Mouse (Mus musculus): ENCODE results near the gene Gm572.
A peak's percentile ranks its signal among the peaks of the same experiment; 100 is the strongest.

Gene Gm572

DNA sequence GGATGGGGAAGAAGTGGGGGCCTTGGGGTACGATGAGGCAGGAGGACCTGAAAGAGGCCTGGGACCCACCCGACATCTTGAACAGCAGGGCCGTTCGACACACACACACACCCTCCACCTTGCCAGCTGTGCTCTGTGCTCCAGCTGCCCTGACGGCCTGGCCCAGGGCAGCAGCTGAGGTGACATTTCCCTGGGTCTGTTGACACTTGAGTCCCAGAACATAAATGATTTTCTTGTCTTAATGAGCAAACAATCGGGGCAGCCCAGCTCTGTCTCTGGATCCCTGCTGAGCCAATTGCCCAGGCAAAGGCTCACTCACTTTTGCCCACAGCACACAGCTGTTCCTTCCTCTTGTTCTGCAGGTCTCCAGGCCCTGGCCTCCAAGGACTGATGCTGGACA, 20.9 kb downstream of the Gm572 start:
- no peak for DNase-seq (ENCODE audit: low read depth, low spot score)

DNA sequence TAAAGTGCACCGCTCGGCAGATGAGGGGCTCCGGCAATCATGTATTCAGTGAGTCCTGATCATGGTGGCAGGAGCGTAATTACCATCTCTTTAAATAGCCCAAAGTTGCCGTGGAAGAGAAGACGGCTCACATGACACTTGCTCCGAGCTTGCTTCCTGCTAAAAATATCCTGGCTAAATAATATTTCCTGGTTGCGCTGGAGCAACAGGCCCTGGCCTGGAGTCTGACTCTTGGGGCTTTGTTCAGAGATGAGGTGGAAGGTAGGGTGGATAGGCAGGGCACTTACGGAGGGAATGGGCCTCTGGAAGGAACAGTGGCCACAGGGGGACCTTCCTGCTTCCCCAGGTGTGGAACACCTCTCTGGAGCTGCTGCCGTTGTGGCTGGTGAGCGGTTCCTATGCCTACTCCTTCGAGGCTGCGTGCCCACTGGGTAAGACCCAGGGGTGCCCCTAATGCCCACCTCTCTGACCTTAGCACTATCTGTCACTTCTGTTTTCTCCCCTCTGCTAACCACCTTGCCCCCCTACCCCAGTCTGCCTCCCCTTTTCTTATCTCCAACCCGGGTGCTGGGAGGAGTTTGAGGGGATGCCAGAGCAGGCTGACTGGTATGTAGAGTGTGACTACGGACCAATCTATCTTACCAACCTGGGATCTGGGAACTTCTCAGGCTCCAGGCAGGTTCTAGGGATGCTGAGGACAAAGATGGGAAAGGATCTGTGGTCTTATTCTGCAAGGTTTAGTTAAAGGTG, 24.1 kb downstream of the Gm572 start:
- peak; percentile 83 for DNase-seq (ENCODE audit: low read depth, low spot score)

DNA sequence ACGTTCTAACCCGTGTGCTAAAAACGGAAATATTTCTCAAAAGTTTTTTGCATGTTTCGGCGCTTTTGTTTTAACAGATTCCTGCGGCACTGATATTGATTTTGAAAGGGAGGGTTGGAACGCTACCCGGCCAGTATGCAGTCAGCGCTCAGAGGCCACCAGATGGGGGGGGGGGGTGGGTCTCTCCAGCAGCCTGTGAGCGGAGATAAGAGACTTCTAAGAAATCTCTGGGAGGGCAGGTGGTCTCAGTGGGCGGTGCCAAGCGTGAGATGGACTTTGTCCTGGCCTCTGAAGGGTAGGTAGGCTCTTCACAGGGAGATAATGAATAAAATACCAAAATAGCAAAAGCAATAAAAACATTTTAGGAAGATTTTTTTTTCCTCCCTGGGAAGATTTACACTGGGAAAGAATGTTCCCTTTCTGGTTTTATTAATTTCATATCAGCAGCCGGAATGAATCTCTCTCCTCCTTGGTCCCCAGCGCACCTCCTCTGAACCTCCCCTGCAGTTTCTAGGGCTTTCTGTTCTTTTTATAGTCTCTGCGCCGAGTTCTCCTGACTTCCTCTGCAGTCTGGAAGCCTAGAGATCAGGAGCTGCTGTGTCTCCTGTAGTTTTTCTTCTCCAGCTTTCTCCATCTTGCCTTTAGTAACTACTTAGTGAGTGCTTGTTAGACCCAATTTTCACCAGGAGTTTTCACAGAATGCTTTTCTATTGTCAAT, 28.3 kb downstream of the Gm572 start:
- DNase-seq (ENCODE audit: low read depth, low spot score), result no peak

GRCm38 (mm10) chr4:148675043-148675442, 31.9 kb downstream of the Gm572 start:
- DNase-seq (ENCODE audit: low read depth, low spot score), result no peak

DNA sequence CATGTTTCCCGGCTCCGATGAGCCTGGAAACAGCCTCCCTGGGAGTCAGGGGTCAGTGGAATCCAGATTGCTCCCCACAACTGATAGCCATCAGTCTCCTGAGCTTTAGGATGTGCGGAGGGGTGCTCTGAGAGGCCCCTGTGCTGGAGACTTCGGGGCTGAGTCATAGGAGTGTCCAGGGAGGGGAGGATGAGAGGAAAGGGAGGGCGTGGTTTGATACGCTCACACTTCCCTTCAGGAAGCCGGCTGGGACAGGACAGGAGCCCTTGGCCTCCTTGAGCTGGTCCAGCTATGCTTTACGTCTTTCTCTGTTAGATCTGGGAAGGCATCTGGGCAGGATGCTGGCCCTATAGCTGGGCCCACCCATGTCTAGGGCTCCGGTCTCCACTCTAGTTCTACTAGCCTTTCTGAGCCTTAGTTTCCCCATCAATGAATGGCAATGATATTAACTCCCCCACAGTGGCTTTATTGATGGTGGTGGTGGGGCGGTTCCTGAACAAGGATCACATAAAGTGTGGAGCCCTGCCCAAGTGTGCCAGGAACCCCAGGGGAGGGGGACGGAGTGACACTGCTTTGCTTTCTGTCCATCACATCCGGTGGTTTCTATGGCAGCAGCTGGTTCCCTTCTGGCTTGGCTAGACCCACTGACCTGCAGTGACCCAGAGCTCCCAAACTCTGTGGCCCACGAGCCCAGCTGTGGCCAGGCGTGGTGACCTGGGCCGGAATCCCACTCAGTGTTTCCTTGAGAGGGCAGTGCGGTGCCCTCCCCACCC, 33.3 kb downstream of the Gm572 start:
- DNase-seq (ENCODE audit: low read depth, low spot score), result no peak

GRCm38 (mm10) chr4:148676961-148677637, 34.0 kb downstream of the Gm572 start:
- DNase-seq (ENCODE audit: low read depth, low spot score), result no peak

DNA sequence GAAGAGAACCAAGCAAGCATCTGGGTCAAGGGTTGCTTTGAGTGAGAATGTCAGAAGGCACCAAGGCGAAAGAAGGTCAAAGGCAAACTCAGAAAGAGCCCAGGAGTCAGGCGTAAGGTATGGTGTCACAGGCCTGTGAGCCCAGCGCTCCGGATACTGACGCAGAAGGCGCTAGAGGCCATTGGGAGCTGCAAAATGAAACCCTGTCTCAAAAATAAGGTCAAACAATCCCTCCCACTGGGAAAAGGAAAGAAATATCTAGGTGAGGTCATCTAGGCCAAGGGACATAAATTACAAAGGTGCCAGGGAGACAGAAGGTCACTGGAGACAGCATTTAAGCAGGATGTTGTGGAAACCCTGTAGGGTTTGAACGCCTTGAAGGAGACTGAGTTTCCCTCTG, 35.0 kb downstream of the Gm572 start:
- no peak for DNase-seq (ENCODE audit: low read depth, low spot score)

DNA sequence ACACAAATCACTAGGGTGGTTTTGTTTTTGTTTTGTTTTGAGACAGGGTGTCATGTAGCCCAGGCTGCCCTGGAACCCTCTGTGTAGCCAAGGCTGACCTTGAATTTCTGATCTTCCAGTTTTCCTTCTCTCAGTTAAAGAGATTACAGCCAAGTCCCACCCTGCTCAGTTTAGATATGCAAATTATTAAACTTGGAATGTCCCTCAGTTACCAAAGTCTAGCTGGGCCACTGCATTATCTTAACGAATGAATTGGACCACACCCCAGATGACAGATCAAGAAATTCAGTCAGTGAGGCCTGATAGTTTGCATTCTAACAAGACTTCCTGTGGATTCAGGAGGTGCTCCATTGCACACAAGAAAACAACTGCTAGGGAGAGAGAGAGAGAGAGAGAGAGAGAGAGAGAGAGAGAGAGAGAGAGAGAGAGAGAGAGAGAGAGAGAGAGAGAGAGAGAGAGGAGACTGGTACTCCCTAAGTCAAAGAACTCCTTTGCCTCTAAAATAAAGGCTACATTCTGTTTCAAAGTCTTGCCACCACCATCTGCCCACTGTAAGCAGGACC, 37.5 kb downstream of the Gm572 start:
- DNase-seq (ENCODE audit: low read depth, low spot score), result no peak

DNA sequence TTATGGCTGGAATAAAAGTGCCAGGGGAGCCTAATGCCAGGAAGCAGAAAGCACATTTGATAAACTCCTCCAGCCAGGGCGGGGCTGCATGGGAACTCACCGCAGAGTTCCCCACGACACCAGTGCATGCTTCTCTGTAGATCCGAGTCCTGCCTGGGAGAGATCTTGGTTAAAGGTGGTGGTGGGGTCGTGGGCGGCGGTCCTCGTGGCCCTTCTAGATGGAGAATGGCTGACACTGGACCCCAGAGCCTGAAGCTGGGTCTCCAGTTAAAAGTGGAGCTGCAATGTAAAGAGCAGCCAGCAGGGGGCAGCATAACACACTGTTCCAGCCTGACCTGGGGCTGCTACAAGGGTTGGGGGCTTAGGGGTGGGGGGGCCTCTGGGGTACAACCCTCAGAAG, 38.3 kb downstream of the Gm572 start:
- DNase-seq (ENCODE audit: low read depth, low spot score), result no peak

GRCm38 (mm10) chr4:148682961-148683360, 39.8 kb downstream of the Gm572 start:
- DNase-seq (ENCODE audit: low read depth, low spot score), result no peak

GRCm38 (mm10) chr4:148683539-148683938, 40.4 kb downstream of the Gm572 start:
- no peak for DNase-seq (ENCODE audit: low read depth, low spot score)

GRCm38 (mm10) chr4:148686491-148686941, 43.4 kb downstream of the Gm572 start:
- no peak for DNase-seq (ENCODE audit: low read depth, low spot score)

DNA sequence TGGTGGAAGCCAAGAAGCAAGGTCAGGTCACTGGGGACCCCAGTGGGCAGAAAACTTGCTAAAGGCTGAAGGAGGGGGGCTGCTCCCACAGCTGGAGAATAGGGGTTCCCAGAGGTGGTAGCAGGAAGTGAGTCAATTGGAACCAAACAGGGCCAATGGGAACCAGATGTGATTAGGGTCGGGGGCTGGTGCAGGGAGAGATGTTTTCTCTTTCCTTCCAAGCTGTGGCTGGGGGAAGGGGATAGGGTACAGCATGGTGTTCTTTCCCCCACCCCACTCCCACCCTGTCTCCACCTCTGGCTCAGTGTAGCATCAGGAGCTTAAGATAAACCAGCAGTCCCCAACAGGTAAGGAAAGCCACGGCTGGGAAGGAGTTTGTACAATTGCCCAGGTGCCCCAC, 45.0 kb downstream of the Gm572 start:
- DNase-seq (ENCODE audit: low read depth, low spot score), result no peak

- no peak for DNase-seq (ENCODE audit: low read depth, low spot score)
These were observed 48.1 kb downstream of the Gm572 start for GRCm38 (mm10) chr4:148691185-148691584.

DNA sequence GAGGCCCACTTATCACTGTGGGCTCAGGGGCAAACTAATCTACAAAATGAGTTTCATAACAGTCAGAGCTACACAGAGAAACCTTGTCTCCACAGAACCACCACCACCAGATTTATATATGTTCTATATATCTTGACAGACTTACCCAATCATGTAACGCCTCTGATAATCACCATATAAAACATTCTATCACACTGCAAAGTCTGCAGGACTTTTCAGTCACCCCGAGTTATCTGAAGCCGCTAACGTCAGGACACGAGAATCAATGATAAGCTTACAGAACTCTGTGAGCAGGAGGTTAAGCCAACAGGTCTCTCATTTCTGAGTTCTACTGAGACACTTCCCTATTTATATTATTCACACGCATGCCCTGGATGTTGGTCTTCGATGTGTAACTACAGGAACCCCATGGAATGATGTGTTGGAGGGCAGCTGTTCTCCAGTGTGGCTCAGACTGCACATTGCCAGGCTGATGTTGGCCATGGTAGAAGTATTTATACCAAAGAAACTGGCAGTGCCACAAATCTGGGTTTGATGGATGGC, 50.4 kb downstream of the Gm572 start:
- no peak for DNase-seq (ENCODE audit: low read depth, low spot score)

GRCm38 (mm10) chr4:148704756-148705155, 61.6 kb downstream of the Gm572 start:
- DNase-seq (ENCODE audit: low read depth, low spot score), result peak; percentile 16

- DNase-seq (ENCODE audit: low read depth, low spot score), result no peak
These were observed 65.7 kb downstream of the Gm572 start for GRCm38 (mm10) chr4:148708836-148709235.

GRCm38 (mm10) chr4:148710446-148710845, 67.3 kb downstream of the Gm572 start:
- DNase-seq (ENCODE audit: low read depth, low spot score), result no peak

GRCm38 (mm10) chr4:148711323-148711722, 68.2 kb downstream of the Gm572 start:
- DNase-seq (ENCODE audit: low read depth, low spot score), result no peak

DNA sequence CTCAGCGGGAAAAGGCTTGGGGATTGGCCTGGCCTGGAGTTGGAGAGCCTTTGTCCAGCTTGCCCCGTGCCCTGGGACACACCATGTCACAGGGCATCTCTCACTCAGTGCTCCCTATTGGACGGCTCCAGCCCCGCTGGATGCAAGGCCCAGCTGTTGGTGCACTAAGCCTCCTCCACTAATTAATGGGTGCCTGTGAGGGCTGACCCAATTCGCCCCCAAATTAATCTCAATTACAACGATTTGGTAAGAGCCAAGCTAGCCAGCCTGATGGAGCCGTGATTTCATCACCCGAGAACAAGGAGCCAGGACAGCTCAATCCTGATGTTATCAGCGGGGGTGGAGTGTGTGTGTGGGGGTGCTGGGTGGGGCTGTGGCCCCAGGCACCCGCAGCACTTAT, 69.5 kb downstream of the Gm572 start:
- DNase-seq (ENCODE audit: low read depth, low spot score), result no peak

DNA sequence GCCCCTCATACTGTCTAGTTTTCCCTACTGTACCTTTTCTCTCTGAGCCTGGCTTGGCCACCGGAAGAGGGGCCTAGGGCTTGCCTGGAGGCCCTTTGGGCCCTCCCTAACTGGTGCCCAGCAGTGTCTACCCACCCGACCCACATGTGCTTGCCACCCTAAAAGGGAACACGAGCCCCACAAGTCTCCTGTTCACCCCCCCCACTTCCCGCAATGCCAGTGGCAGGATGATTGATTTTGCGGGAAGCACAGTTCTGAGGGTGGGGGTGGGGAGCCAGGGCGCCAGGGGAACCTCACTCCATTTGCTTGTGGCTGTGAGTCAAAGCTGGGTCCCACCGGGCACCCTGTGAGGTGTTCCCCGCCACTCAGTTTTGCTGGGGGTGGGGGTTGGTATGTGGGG, 70.9 kb downstream of the Gm572 start:
- DNase-seq (ENCODE audit: low read depth, low spot score), result no peak
